Mouse (Mus musculus): ENCODE data around the gene Zswim5.

Zswim5 gene

GRCm38 (mm10) chr4:116913318-116913717 is 36.1 kb downstream of the Zswim5 start:
- DNase-seq (ENCODE audit: low spot score in 2 of 2), result no peak

GRCm38 (mm10) chr4:116928006-116928651 is 51.0 kb downstream of the Zswim5 start:
- no peak for DNase-seq (ENCODE audit: low spot score in 2 of 2)

GRCm38 (mm10) chr4:116939585-116939984 is 62.4 kb downstream of the Zswim5 start:
- DNase-seq (ENCODE audit: low spot score in 2 of 2), result no peak

- DNase-seq (ENCODE audit: low spot score in 2 of 2), result no peak
These were observed 65.5 kb downstream of the Zswim5 start for GRCm38 (mm10) chr4:116942695-116943094.

- DNase-seq (ENCODE audit: low spot score in 2 of 2), result no peak
These were observed 66.9 kb downstream of the Zswim5 start for GRCm38 (mm10) chr4:116944055-116944454.

- DNase-seq (ENCODE audit: low spot score in 2 of 2), result no peak
These were observed 74.5 kb downstream of the Zswim5 start for GRCm38 (mm10) chr4:116951642-116952041.

- DNase-seq (ENCODE audit: low spot score in 2 of 2), result no peak
These were observed 77.8 kb downstream of the Zswim5 start for GRCm38 (mm10) chr4:116954951-116955350.

GRCm38 (mm10) chr4:116976503-116976902 is 99.3 kb downstream of the Zswim5 start:
- no peak for DNase-seq (ENCODE audit: low spot score in 2 of 2)

- DNase-seq (ENCODE audit: low spot score in 2 of 2), result no peak
These were observed 108.5 kb downstream of the Zswim5 start for GRCm38 (mm10) chr4:116985681-116986080.

- DNase-seq (ENCODE audit: low spot score in 2 of 2), result peak in 1 of 2 experiments; percentile 31
These were observed 109.4 kb downstream of the Zswim5 start for GRCm38 (mm10) chr4:116986400-116987121.

- peak in 1 of 2 experiments; percentile 41 for DNase-seq (ENCODE audit: low spot score in 2 of 2)
These were observed 109.9 kb downstream of the Zswim5 start for GRCm38 (mm10) chr4:116987122-116987456.

- DNase-seq (ENCODE audit: low spot score in 2 of 2), result no peak
These were observed 112.6 kb downstream of the Zswim5 start for GRCm38 (mm10) chr4:116989731-116990130.

GRCm38 (mm10) chr4:116991366-116991765 is 114.2 kb downstream of the Zswim5 start:
- peak; percentile 59 to 71 for DNase-seq (ENCODE audit: low spot score in 2 of 2)

- peak; percentile 95 to 96 for DNase-seq (ENCODE audit: low spot score in 2 of 2)
These were observed 116.8 kb downstream of the Zswim5 start, which contains the start of gene Urod for GRCm38 (mm10) chr4:116993672-116994621. Gene Urod, minus strand, starts transcription at chr4:116994413.

- peak; percentile 36 to 67 for DNase-seq (ENCODE audit: low spot score in 2 of 2)
These were observed 118.1 kb downstream of the Zswim5 start, which contains the start of gene Hectd3 for GRCm38 (mm10) chr4:116995131-116995797. Gene Hectd3, plus strand, starts transcription at chr4:116995317.

GRCm38 (mm10) chr4:116995798-116996135 is 118.6 kb downstream of the Zswim5 start:
- DNase-seq (ENCODE audit: low spot score in 2 of 2), result peak in 1 of 2 experiments; percentile 57

GRCm38 (mm10) chr4:116999513-117000154 is 122.5 kb downstream of the Zswim5 start:
- no peak for DNase-seq (ENCODE audit: low spot score in 2 of 2)

- DNase-seq (ENCODE audit: low spot score in 2 of 2), result no peak
These were observed 124.8 kb downstream of the Zswim5 start for GRCm38 (mm10) chr4:117001957-117002356.

- DNase-seq (ENCODE audit: low spot score in 2 of 2), result peak; percentile 34 to 35
These were observed 125.7 kb downstream of the Zswim5 start for GRCm38 (mm10) chr4:117002543-117003521.

- DNase-seq (ENCODE audit: low spot score in 2 of 2), result no peak
These were observed 127.5 kb downstream of the Zswim5 start for GRCm38 (mm10) chr4:117004649-117005048.

All from urinary bladder, adult 18-20 months (tissue).